Mouse (Mus musculus): ENCODE results near the gene Pald1. TPM values are rescaled to one million over a fixed set of nuclear protein-coding genes. Genes with fewer than 3 reads are reported as not detected.

The Pald1 gene
- polyA plus RNA-seq, 1 experiment, result 6.8 TPM

- no peak for DNase-seq
- WGBS, result 78% methylated on average over 6 of the region's 6 CpGs
- H3K27ac ChIP-seq (ENCODE audit: control insufficient read depth, insufficient read depth, low read length), result no peak overlapping the region
Measured at GRCm38 (mm10) chr10:61386284-61386683, 3.0 kb upstream of the Pald1 start.

GRCm38 (mm10) chr10:61385174-61385573 lies 1.8 kb upstream of the Pald1 start:
- no peak overlapping the region for H3K27ac ChIP-seq (ENCODE audit: control insufficient read depth, insufficient read depth, low read length)
- no peaks in the 10 kb centered on the region; the same call in 1 of the 2 replicates for H3K4me1 ChIP-seq (replicated peaks; ENCODE audit: control insufficient read depth, insufficient read depth, low read length)
- H3K27me3 ChIP-seq (ENCODE audit: control insufficient read depth, insufficient read depth, low read length), result peaks cover 11% of the 10 kb centered on the region; the same call in 1 of the 2 replicates
- whole genome bisulfite sequencing, result 91% methylated on average over 6 of the region's 6 CpGs
- DNase-seq, result no peak
- H3K36me3 ChIP-seq (ENCODE audit: control insufficient read depth, insufficient read depth, low read length), result no peaks in the 10 kb centered on the region
- no peak overlapping the region for H3K4me3 ChIP-seq (ENCODE audit: control insufficient read depth, insufficient read depth, low read length)
- TF ChIP-seq CTCF (IDR thresholded peaks at IDR 0.05; ENCODE audit: borderline replicate concordance, control insufficient read depth, extremely low read depth, insufficient read depth, low read length, poor library complexity) (no peak), POLR2A (IDR thresholded peaks at IDR 0.05; ENCODE audit: control insufficient read depth, extremely low read depth, insufficient read depth, low read length, poor library complexity) (no peak)

More at GRCm38 (mm10) chr10:61386284-61386683, 3.0 kb upstream of the Pald1 start:
- Histone ChIP-seq H3K4me1 (replicated peaks; ENCODE audit: control insufficient read depth, insufficient read depth, low read length) (no peaks in the 10 kb centered on the region; the same call in 1 of the 2 replicates), H3K4me3 (ENCODE audit: control insufficient read depth, insufficient read depth, low read length) (no peak overlapping the region), H3K27me3 (ENCODE audit: control insufficient read depth, insufficient read depth, low read length) (peaks cover 11% of the 10 kb centered on the region; the same call in 1 of the 2 replicates), H3K36me3 (ENCODE audit: control insufficient read depth, insufficient read depth, low read length) (no peaks in the 10 kb centered on the region)
- TF ChIP-seq POLR2A (IDR thresholded peaks at IDR 0.05; ENCODE audit: control insufficient read depth, extremely low read depth, insufficient read depth, low read length, poor library complexity) (no peak), CTCF (IDR thresholded peaks at IDR 0.05; ENCODE audit: borderline replicate concordance, control insufficient read depth, extremely low read depth, insufficient read depth, low read length, poor library complexity) (no peak)

GRCm38 (mm10) chr10:61383715-61384047 lies 351 bp upstream of the Pald1 start:
- 14% methylated on average over 11 of the region's 11 CpGs for WGBS
- TF ChIP-seq POLR2A (IDR thresholded peaks at IDR 0.05; ENCODE audit: control insufficient read depth, extremely low read depth, insufficient read depth, low read length, poor library complexity) (no peak), CTCF (IDR thresholded peaks at IDR 0.05; ENCODE audit: borderline replicate concordance, control insufficient read depth, extremely low read depth, insufficient read depth, low read length, poor library complexity) (no peak)
- Histone ChIP-seq H3K36me3 (ENCODE audit: control insufficient read depth, insufficient read depth, low read length) (no peaks in the 10 kb centered on the region), H3K27ac (ENCODE audit: control insufficient read depth, insufficient read depth, low read length) (no peak overlapping the region), H3K4me1 (replicated peaks; ENCODE audit: control insufficient read depth, insufficient read depth, low read length) (no peaks in the 10 kb centered on the region; the same call in 1 of the 2 replicates), H3K27me3 (ENCODE audit: control insufficient read depth, insufficient read depth, low read length) (peaks cover 11% of the 10 kb centered on the region; the same call in 1 of the 2 replicates), H3K4me3 (ENCODE audit: control insufficient read depth, insufficient read depth, low read length) (peak overlapping the region; percentile 35)
- no peak for DNase-seq

DNA sequence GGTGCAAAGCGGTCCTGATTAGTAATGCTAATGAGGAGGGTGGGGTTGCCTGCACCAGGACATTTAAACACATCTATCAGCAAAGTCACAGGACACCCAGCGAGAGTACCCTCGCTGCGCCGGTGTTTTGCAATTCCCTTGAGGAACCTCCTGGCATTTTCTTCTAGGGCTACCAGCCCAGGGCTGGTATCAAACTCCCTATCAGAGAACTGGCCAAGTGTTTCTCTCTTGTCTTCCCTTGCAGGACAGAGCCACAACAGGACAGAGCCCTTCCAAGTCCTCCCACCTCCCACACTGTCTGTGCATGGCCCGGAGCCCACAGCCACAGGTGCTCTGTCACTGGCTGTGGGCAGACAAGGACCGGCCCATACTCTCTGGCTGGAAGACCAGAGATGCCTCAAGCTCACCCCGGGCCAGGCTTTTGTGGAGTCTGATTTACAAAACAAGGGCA lies 1.0 kb downstream of the Pald1 start:
- Histone ChIP-seq H3K4me3 (ENCODE audit: control insufficient read depth, insufficient read depth, low read length) (no peak overlapping the region; the same call in 1 of the 2 replicates), H3K27me3 (ENCODE audit: control insufficient read depth, insufficient read depth, low read length) (peaks cover 11% of the 10 kb centered on the region; the same call in 1 of the 2 replicates), H3K27ac (ENCODE audit: control insufficient read depth, insufficient read depth, low read length) (no peak overlapping the region), H3K4me1 (replicated peaks; ENCODE audit: control insufficient read depth, insufficient read depth, low read length) (no peaks in the 10 kb centered on the region; the same call in 1 of the 2 replicates), H3K36me3 (ENCODE audit: control insufficient read depth, insufficient read depth, low read length) (no peaks in the 10 kb centered on the region)
- TF ChIP-seq CTCF (IDR thresholded peaks at IDR 0.05; ENCODE audit: borderline replicate concordance, control insufficient read depth, extremely low read depth, insufficient read depth, low read length, poor library complexity), result no peak
- TF ChIP-seq POLR2A (IDR thresholded peaks at IDR 0.05; ENCODE audit: control insufficient read depth, extremely low read depth, insufficient read depth, low read length, poor library complexity), result no peak
- 3% methylated on average over 8 of the region's 8 CpGs for WGBS
- DNase-seq, result no peak

GRCm38 (mm10) chr10:61381823-61382222 lies 1.5 kb downstream of the Pald1 start:
- Histone ChIP-seq H3K27ac (ENCODE audit: control insufficient read depth, insufficient read depth, low read length) (no peak overlapping the region), H3K4me1 (replicated peaks; ENCODE audit: control insufficient read depth, insufficient read depth, low read length) (no peaks in the 10 kb centered on the region; the same call in 1 of the 2 replicates)

DNA sequence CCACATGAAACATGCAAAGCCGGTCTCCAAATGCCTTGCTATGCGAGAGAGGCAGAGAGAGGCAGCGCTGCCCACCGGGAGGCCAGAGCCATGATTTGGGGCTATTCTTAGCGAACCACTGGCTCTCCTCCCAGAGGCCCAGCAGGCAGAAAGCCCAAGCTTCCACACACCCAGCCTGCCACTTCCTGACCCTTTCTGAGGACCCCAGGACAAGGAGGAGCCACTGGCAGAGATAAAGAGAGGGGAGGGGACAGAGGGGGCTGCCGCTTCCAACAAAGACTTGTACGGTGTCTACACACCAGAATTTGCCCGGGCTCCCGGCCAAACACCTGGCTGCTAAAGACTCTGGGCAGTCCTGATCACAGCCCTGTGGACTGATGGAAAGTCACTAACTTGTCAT lies 3.1 kb downstream of the Pald1 start:
- no peaks in the 10 kb centered on the region for H3K36me3 ChIP-seq (ENCODE audit: control insufficient read depth, insufficient read depth, low read length)
- TF ChIP-seq POLR2A (IDR thresholded peaks at IDR 0.05; ENCODE audit: control insufficient read depth, extremely low read depth, insufficient read depth, low read length, poor library complexity), result no peak
- TF ChIP-seq CTCF (IDR thresholded peaks at IDR 0.05; ENCODE audit: borderline replicate concordance, control insufficient read depth, extremely low read depth, insufficient read depth, low read length, poor library complexity), result no peak
- H3K27me3 ChIP-seq (ENCODE audit: control insufficient read depth, insufficient read depth, low read length), result peaks cover 11% of the 10 kb centered on the region; the same call in 1 of the 2 replicates
- no peak for DNase-seq
- no peak overlapping the region for H3K27ac ChIP-seq (ENCODE audit: control insufficient read depth, insufficient read depth, low read length)
- no peaks in the 10 kb centered on the region; the same call in 1 of the 2 replicates for H3K4me1 ChIP-seq (replicated peaks; ENCODE audit: control insufficient read depth, insufficient read depth, low read length)
- H3K4me3 ChIP-seq (ENCODE audit: control insufficient read depth, insufficient read depth, low read length), result no peak overlapping the region
- 59% methylated on average over 9 of the region's 9 CpGs for WGBS

More at GRCm38 (mm10) chr10:61381823-61382222, 1.5 kb downstream of the Pald1 start:
- peaks cover 11% of the 10 kb centered on the region; the same call in 1 of the 2 replicates for H3K27me3 ChIP-seq (ENCODE audit: control insufficient read depth, insufficient read depth, low read length)
- TF ChIP-seq CTCF (IDR thresholded peaks at IDR 0.05; ENCODE audit: borderline replicate concordance, control insufficient read depth, extremely low read depth, insufficient read depth, low read length, poor library complexity), result no peak
- no peak for TF ChIP-seq POLR2A (IDR thresholded peaks at IDR 0.05; ENCODE audit: control insufficient read depth, extremely low read depth, insufficient read depth, low read length, poor library complexity)
- no peak for DNase-seq
- WGBS, result 5% methylated on average over 8 of the region's 8 CpGs
- H3K4me3 ChIP-seq (ENCODE audit: control insufficient read depth, insufficient read depth, low read length), result no peak overlapping the region
- no peaks in the 10 kb centered on the region for H3K36me3 ChIP-seq (ENCODE audit: control insufficient read depth, insufficient read depth, low read length)

All from thymus, adult 2 months (tissue).